Mouse (Mus musculus): Measurements from ENCODE around the gene Defb26. TPM values are rescaled to one million over a fixed set of nuclear protein-coding genes. Genes with fewer than 3 reads are reported as not detected.

The Defb26 gene
- polyA plus RNA-seq, 1 experiment from 2014 or later, result not detected

- no peaks in the 10 kb centered on the region for H3K27me3 ChIP-seq (ENCODE audit: control insufficient read depth, insufficient read depth, low read depth, low read length)
- no peak for ATAC-seq (ENCODE audit: low read depth)
- no peaks in the 10 kb centered on the region for H3K36me3 ChIP-seq (ENCODE audit: control insufficient read depth, insufficient read depth, low read length)
- H3K27ac ChIP-seq (ENCODE audit: low read length), result no peak overlapping the region
- no peaks in the 10 kb centered on the region for H3K9me3 ChIP-seq (ENCODE audit: control insufficient read depth, low read length)
- H3K4me2 ChIP-seq (ENCODE audit: low read depth, low read length), result no peak overlapping the region
- no peaks in the 10 kb centered on the region for H3K4me1 ChIP-seq (replicated peaks; ENCODE audit: control insufficient read depth, insufficient read depth, low read length)
- WGBS, result 67% methylated on average over 7 of the region's 7 CpGs
- H3K4me3 ChIP-seq (ENCODE audit: low read length), result no peak overlapping the region
- H3K9ac ChIP-seq (ENCODE audit: low read length), result no peak overlapping the region
Observed at GRCm38 (mm10) chr2:152481726-152482125, 29.8 kb downstream of the Defb26 start.

DNA sequence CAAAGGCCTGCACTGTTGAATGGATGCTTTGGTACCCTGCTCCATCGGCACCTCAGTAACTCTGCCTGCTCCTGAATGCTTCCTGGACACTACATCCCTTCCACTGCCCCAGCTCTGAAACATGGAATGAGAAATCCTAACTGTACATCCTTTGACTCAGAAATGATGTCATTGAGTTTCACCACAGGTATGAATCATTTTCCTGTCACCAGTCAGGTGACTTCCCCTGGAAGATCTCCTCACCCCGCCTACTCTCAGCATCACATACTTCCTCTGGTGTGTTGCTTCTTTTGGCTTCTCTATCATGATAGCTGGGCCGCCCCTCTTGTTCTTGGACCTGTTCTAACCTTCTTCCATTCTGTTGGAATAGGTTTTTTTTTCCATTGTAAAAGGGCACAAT is 30.6 kb downstream of the Defb26 start:
- 78% methylated on average over 3 of the region's 3 CpGs for WGBS
- Histone ChIP-seq H3K9me3 (ENCODE audit: control insufficient read depth, low read length) (no peaks in the 10 kb centered on the region), H3K4me3 (ENCODE audit: low read length) (no peak overlapping the region), H3K9ac (ENCODE audit: low read length) (no peak overlapping the region), H3K27ac (ENCODE audit: low read length) (no peak overlapping the region), H3K4me1 (replicated peaks; ENCODE audit: control insufficient read depth, insufficient read depth, low read length) (no peaks in the 10 kb centered on the region), H3K27me3 (ENCODE audit: control insufficient read depth, insufficient read depth, low read depth, low read length) (no peaks in the 10 kb centered on the region), H3K4me2 (ENCODE audit: low read depth, low read length) (no peak overlapping the region), H3K36me3 (ENCODE audit: control insufficient read depth, insufficient read depth, low read length) (no peaks in the 10 kb centered on the region)
- no peak for ATAC-seq (ENCODE audit: low read depth)

GRCm38 (mm10) chr2:152476763-152477162 is 34.7 kb downstream of the Defb26 start, which contains the start of gene Defb20:
TSS of gene Defb20 (plus strand) at chr2:152477063.
- ATAC-seq (ENCODE audit: low read depth), result no peak
- WGBS, result 46% methylated on average over 2 of the region's 2 CpGs
- no peaks in the 10 kb centered on the region for H3K4me1 ChIP-seq (replicated peaks; ENCODE audit: control insufficient read depth, insufficient read depth, low read length)
- no peak within 1 kb of the TSS for H3K4me2 ChIP-seq (ENCODE audit: low read depth, low read length)
- H3K36me3 ChIP-seq (ENCODE audit: control insufficient read depth, insufficient read depth, low read length), result no peaks in the 10 kb centered on the region
- no peak within 1 kb of the TSS for H3K4me3 ChIP-seq (ENCODE audit: low read length)
- H3K27ac ChIP-seq (ENCODE audit: low read length), result no peak within 1 kb of the TSS
- no peak within 1 kb of the TSS for H3K9ac ChIP-seq (ENCODE audit: low read length)
- no peaks in the 10 kb centered on the region for H3K27me3 ChIP-seq (ENCODE audit: control insufficient read depth, insufficient read depth, low read depth, low read length)
- H3K9me3 ChIP-seq (ENCODE audit: control insufficient read depth, low read length), result no peaks in the 10 kb centered on the region

GRCm38 (mm10) chr2:152472434-152472833 is 39.1 kb downstream of the Defb26 start:
- no peak overlapping the region for H3K27ac ChIP-seq (ENCODE audit: low read length)
- no peak overlapping the region for H3K4me3 ChIP-seq (ENCODE audit: low read length)
- no peaks in the 10 kb centered on the region for H3K9me3 ChIP-seq (ENCODE audit: control insufficient read depth, low read length)
- no peaks in the 10 kb centered on the region for H3K27me3 ChIP-seq (ENCODE audit: control insufficient read depth, insufficient read depth, low read depth, low read length)
- H3K9ac ChIP-seq (ENCODE audit: low read length), result no peak overlapping the region
- no peak for ATAC-seq (ENCODE audit: low read depth)
- H3K36me3 ChIP-seq (ENCODE audit: control insufficient read depth, insufficient read depth, low read length), result no peaks in the 10 kb centered on the region
- H3K4me1 ChIP-seq (replicated peaks; ENCODE audit: control insufficient read depth, insufficient read depth, low read length), result no peaks in the 10 kb centered on the region
- 17% methylated on average over 3 of the region's 3 CpGs for WGBS
- H3K4me2 ChIP-seq (ENCODE audit: low read depth, low read length), result no peak overlapping the region

- H3K4me2 ChIP-seq (ENCODE audit: low read depth, low read length), result no peak overlapping the region
- no peak for ATAC-seq (ENCODE audit: low read depth)
- no peaks in the 10 kb centered on the region for H3K27me3 ChIP-seq (ENCODE audit: control insufficient read depth, insufficient read depth, low read depth, low read length)
- 25% methylated on average over 7 of the region's 7 CpGs for WGBS
- no peaks in the 10 kb centered on the region for H3K36me3 ChIP-seq (ENCODE audit: control insufficient read depth, insufficient read depth, low read length)
- H3K27ac ChIP-seq (ENCODE audit: low read length), result no peak overlapping the region
- no peak overlapping the region for H3K4me3 ChIP-seq (ENCODE audit: low read length)
- no peak overlapping the region for H3K9ac ChIP-seq (ENCODE audit: low read length)
- H3K9me3 ChIP-seq (ENCODE audit: control insufficient read depth, low read length), result no peaks in the 10 kb centered on the region
- H3K4me1 ChIP-seq (replicated peaks; ENCODE audit: control insufficient read depth, insufficient read depth, low read length), result no peaks in the 10 kb centered on the region
Observed at GRCm38 (mm10) chr2:152470973-152471372, 40.5 kb downstream of the Defb26 start.

GRCm38 (mm10) chr2:152464570-152465150 is 46.8 kb downstream of the Defb26 start, which contains the start of gene Defb23:
TSS of gene Defb23 (minus strand) at chr2:152464620.
- no peak within 1 kb of the TSS for H3K27ac ChIP-seq (ENCODE audit: low read length)
- H3K4me1 ChIP-seq (replicated peaks; ENCODE audit: control insufficient read depth, insufficient read depth, low read length), result no peaks in the 10 kb centered on the region
- H3K36me3 ChIP-seq (ENCODE audit: control insufficient read depth, insufficient read depth, low read length), result no peaks in the 10 kb centered on the region
- no peak within 1 kb of the TSS for H3K9ac ChIP-seq (ENCODE audit: low read length)
- no peaks in the 10 kb centered on the region for H3K9me3 ChIP-seq (ENCODE audit: control insufficient read depth, low read length)
- H3K4me3 ChIP-seq (ENCODE audit: low read length), result no peak within 1 kb of the TSS
- no peak for ATAC-seq (ENCODE audit: low read depth)
- WGBS, result 81% methylated on average over 3 of the region's 3 CpGs
- no peak within 1 kb of the TSS for H3K4me2 ChIP-seq (ENCODE audit: low read depth, low read length)
- H3K27me3 ChIP-seq (ENCODE audit: control insufficient read depth, insufficient read depth, low read depth, low read length), result no peaks in the 10 kb centered on the region

DNA sequence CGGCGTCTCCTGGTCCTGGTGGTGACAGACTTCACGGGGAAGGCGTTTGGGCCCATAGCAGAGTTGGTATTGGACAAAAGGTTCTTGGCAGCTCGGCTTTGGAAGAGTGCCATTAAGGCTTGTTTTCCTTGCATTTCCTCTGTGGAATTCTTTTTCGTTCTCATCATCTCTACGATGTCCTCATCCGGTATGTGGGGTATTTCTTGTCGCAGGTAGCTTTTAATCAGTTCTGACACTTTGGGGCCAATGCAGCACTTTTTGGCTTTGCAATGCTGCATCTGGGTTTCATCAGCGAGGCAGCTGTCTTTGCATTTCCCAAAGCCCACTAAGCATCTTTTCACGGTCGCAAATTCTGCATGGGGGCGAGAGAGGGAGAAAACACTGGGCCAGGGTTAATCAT is 52.3 kb downstream of the Defb26 start:
- Histone ChIP-seq H3K9me3 (ENCODE audit: control insufficient read depth, low read length) (no peaks in the 10 kb centered on the region), H3K27me3 (ENCODE audit: control insufficient read depth, insufficient read depth, low read depth, low read length) (no peaks in the 10 kb centered on the region), H3K4me1 (replicated peaks; ENCODE audit: control insufficient read depth, insufficient read depth, low read length) (no peaks in the 10 kb centered on the region), H3K4me2 (ENCODE audit: low read depth, low read length) (no peak overlapping the region), H3K27ac (ENCODE audit: low read length) (no peak overlapping the region), H3K36me3 (ENCODE audit: control insufficient read depth, insufficient read depth, low read length) (no peaks in the 10 kb centered on the region), H3K9ac (ENCODE audit: low read length) (no peak overlapping the region), H3K4me3 (ENCODE audit: low read length) (no peak overlapping the region)
- ATAC-seq (ENCODE audit: low read depth), result no peak
- WGBS, result 40% methylated on average over 13 of the region's 13 CpGs

Other genes starting within 250 kb of the Defb26 start
- gene Tbc1d20, start 217.9 kb downstream of the Defb26 start, polyA plus RNA-seq (2015; fragmentation: Nextera tagmentation; extraction: Ambion mirVana), result 39.2 and 39.3 TPM in 2 replicates
- gene Rbck1, start 179.0 kb downstream of the Defb26 start, polyA plus RNA-seq (2015; fragmentation: Nextera tagmentation; extraction: Ambion mirVana), result 88.1 and 92.0 TPM in 2 replicates
- 5.0 and 5.2 TPM in 2 replicates for gene Trib3, start 167.7 kb downstream of the Defb26 start, polyA plus RNA-seq (2015; fragmentation: Nextera tagmentation; extraction: Ambion mirVana)
- gene Nrsn2, start 135.1 kb downstream of the Defb26 start, polyA plus RNA-seq (2015; fragmentation: Nextera tagmentation; extraction: Ambion mirVana), result 0.40 and 0.62 TPM in 2 replicates
- 7.4 and 8.1 TPM in 2 replicates for gene Sox12, start 113.6 kb downstream of the Defb26 start, polyA plus RNA-seq (2015; fragmentation: Nextera tagmentation; extraction: Ambion mirVana)
- gene Zcchc3, start 96.7 kb downstream of the Defb26 start, polyA plus RNA-seq (2015; fragmentation: Nextera tagmentation; extraction: Ambion mirVana), result 22.2 and 25.9 TPM in 2 replicates
- gene 6820408C15Rik, start 96.1 kb downstream of the Defb26 start, polyA plus RNA-seq (2015; fragmentation: Nextera tagmentation; extraction: Ambion mirVana), result 8.5 and 10.5 TPM in 2 replicates
- not detected in 2 replicates for gene Defb23, start 47.1 kb downstream of the Defb26 start, polyA plus RNA-seq (2015; fragmentation: Nextera tagmentation; extraction: Ambion mirVana)
- not detected in 2 replicates for gene Defb20, start 34.6 kb downstream of the Defb26 start, polyA plus RNA-seq (2015; fragmentation: Nextera tagmentation; extraction: Ambion mirVana)
- not detected in 2 replicates for gene Defb22, start 21.6 kb downstream of the Defb26 start, polyA plus RNA-seq (2015; fragmentation: Nextera tagmentation; extraction: Ambion mirVana)
- not detected in 2 replicates for gene Defb28, start 6.6 kb upstream of the Defb26 start, polyA plus RNA-seq (2015; fragmentation: Nextera tagmentation; extraction: Ambion mirVana)
- not detected in 2 replicates for gene Defb29, start 28.4 kb upstream of the Defb26 start, polyA plus RNA-seq (2015; fragmentation: Nextera tagmentation; extraction: Ambion mirVana)
- not detected in 2 replicates for gene Gm17416, start 57.6 kb upstream of the Defb26 start, polyA plus RNA-seq (2015; fragmentation: Nextera tagmentation; extraction: Ambion mirVana)
- gene Defb21, start 61.1 kb upstream of the Defb26 start, polyA plus RNA-seq (2015; fragmentation: Nextera tagmentation; extraction: Ambion mirVana), result not detected in 2 replicates
- not detected in 2 replicates for gene Defb19, start 68.6 kb upstream of the Defb26 start, polyA plus RNA-seq (2015; fragmentation: Nextera tagmentation; extraction: Ambion mirVana)
- not detected in 2 replicates for gene Defb45, start 87.7 kb upstream of the Defb26 start, polyA plus RNA-seq (2015; fragmentation: Nextera tagmentation; extraction: Ambion mirVana)
- gene Defb36, start 92.6 kb upstream of the Defb26 start, polyA plus RNA-seq (2015; fragmentation: Nextera tagmentation; extraction: Ambion mirVana), result not detected in 2 replicates
- gene Defb25, start 111.4 kb upstream of the Defb26 start, polyA plus RNA-seq (2015; fragmentation: Nextera tagmentation; extraction: Ambion mirVana), result 1.2 and 3.7 TPM in 2 replicates
- gene Rem1, start 115.3 kb upstream of the Defb26 start, polyA plus RNA-seq (2015; fragmentation: Nextera tagmentation; extraction: Ambion mirVana), result 8.4 and 8.6 TPM in 2 replicates
- gene H13, start 157.8 kb upstream of the Defb26 start, polyA plus RNA-seq (2015; fragmentation: Nextera tagmentation; extraction: Ambion mirVana), result 96.3 and 98.8 TPM in 2 replicates
- gene Mcts2, start 175.3 kb upstream of the Defb26 start, polyA plus RNA-seq (2015; fragmentation: Nextera tagmentation; extraction: Ambion mirVana), result 26.1 and 27.4 TPM in 2 replicates
- 186 and 189 TPM in 2 replicates for gene Id1, start 224.6 kb upstream of the Defb26 start, polyA plus RNA-seq (2015; fragmentation: Nextera tagmentation; extraction: Ambion mirVana)
- 99.6 and 104 TPM in 2 replicates for gene Cox4i2, start 242.5 kb upstream of the Defb26 start, polyA plus RNA-seq (2015; fragmentation: Nextera tagmentation; extraction: Ambion mirVana)

Measured in lung, embryonic 16.5 days (tissue).